Mouse (Mus musculus) megakaryocyte, adult 5-6 weeks (primary cell): ENCODE measurements around the gene Kctd14. TPM values are rescaled to one million over a fixed set of nuclear protein-coding genes. Genes with fewer than 3 reads are reported as not detected.

ENCODE experiments used
- ATAC-seq: 2 replicates; pipeline ENCODE4 v1.8.0; 2016; ENCODE audit warnings: mild to moderate bottlenecking, inconsistent platforms; ENCODE audit not compliant: poor library complexity, severe bottlenecking
- total RNA-seq, 2 experiments: library from RNA; stranded (forward) in 1 of 2; stranded (reverse) in 1 of 2; fragments of 153-499, 151-499 nt in 1 of 2; fragments of 221-1000, 200-1000 nt in 1 of 2; gene quantifications; 2 replicates each; pipeline versions ENCODE4 v1.2.3 to v1.2.4; 2015 to 2017

Kctd14 gene
- total RNA-seq, 2 experiments from 2014 or later = 4.9 to 14.8 TPM

GRCm38 (mm10) chr7:97434517-97434916, 16.6 kb upstream of the Kctd14 start:
- peak; percentile 60; the same call in 1 of the 2 replicates for ATAC-seq

DNA sequence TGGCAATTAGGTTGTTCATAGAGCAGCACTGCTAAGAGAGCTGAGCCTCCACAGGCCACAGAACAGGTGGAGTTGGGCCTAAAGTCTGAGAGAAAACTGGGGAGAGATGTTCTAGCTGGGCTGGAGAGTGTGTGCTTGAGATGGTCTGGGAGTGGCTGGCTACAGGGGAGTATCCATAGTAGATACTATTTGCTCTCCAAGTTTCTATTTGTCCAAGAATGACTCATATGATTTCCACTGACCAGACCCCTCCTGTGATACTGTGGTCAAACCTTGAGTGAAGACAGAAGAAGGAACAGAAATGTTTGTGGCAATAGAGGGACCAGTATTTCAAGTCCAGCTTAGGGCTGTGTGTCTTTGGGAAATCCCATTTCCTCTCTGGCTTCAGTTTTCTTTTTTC, 12.1 kb upstream of the Kctd14 start:
- peak; percentile 47; the same call in 1 of the 2 replicates for ATAC-seq

DNA sequence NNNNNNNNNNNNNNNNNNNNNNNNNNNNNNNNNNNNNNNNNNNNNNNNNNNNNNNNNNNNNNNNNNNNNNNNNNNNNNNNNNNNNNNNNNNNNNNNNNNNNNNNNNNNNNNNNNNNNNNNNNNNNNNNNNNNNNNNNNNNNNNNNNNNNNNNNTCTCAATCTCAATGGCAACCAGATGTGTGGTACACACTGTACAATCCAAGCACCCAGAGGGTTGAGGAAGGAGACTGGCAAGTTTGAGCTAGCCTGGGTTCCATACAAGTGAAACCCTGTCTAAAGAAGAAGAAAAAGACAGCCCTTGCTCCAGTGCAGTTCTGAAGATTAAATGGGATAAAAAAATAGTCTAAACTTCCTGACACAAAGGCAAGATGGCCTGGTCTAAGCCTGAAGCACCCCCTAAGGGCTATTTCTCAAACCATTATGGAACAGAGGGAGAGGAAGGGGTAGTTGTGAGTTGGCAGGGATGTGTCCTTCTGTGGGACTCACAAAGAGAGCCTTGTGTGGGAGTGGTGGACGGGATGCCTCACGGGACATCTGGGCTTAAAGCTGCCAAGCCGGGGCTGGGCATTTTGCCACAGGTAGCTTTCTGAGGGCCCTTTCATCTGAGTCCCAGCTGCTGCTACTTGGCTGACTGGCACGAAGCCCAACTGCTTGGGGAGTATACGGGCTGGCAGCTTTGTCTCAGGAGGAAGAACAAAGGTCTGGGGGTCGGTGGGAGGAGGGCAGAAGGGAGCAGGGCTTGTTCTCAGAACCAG, 4.8 kb upstream of the Kctd14 start:
- ATAC-seq = no peak

DNA sequence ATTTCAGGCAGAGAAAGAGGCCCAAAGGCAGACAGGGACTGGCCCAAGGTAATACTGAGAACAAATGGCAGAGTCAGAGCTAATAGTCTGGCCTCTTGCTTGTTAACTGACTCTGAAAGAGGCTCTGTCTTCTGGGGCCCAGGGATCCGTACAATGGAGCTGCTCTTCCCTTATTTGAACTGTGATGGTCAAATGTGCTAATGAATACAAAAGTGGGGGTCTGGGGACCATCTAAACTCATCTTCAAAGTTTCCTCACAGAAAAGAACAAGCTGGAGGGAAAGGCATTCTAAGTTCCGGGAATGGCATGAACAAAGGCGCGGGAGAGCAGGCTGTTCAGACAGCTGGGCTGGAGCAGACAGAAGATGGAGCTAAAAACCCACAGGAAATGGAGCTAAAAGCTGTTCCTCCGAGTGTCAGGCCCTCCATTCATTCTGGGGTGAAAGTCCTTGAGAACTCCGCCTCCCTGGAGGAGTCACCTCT, 4.0 kb upstream of the Kctd14 start:
- no peak for ATAC-seq

- no peak for ATAC-seq
These were observed 1.1 kb downstream of the Kctd14 start for GRCm38 (mm10) chr7:97452196-97452595.

- peak; percentile 77 for ATAC-seq
These were observed 2.2 kb downstream of the Kctd14 start for GRCm38 (mm10) chr7:97453141-97453921.

- no peak for ATAC-seq
These were observed 3.7 kb downstream of the Kctd14 start for GRCm38 (mm10) chr7:97454795-97455194.

DNA sequence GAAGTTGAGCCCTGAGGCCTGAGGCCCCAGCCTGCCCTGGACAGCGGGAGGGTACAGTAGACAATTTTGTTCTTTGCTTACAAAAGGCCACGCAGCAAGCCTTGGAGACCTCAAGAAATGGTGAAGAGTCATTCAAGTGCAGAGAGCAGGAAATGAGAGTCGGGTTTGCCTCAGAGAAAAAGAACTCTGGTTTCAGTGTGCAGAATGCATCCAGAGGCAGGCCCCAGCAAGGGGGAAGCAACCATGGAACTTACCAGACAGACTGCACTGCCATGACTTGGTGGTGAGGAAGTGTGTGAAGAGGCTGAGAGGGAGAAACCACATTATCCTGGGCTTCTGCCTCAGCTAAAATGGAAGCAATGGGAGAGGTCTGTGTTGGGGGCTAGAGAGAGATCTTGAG, 4.5 kb downstream of the Kctd14 start:
- ATAC-seq = peak; percentile 61

DNA sequence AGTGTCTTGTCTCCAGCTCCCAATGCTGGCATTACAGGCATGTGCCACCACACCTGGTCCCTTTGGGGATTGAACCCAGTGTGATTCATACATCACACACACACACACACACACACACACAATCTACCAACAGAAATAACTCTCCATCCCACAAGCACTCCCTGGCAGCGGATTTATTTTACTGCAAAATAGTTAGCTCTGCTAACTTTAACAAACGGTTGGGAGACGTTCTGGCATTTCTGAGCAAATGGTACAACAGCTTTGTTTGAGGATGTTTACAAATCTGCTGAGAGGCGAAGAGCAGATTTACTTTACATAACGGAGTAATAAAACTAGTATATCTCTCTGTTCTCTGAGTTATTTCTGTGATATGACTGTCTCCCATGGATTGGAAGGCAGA, 21.9 kb downstream of the Kctd14 start:
- no peak for ATAC-seq

DNA sequence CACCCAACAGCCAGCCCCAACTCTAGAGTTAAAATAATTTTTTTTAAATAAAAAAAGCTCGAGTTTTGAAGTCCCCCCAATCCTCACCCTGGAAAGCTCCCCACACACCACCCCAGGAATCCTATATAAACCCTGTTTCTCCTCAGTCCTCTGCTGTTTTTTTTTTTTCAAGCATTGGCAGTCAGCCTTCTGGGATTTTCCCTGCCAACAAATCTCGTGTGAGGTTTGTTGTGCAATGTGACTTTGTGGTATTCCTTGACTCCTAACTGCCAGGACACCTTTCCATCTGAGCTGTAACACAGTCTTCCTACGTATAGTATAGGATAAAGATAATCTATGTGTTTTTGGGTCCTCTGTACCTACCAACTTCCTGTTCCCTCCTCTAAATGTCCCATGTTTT, 28.2 kb downstream of the Kctd14 start:
- ATAC-seq = no peak

DNA sequence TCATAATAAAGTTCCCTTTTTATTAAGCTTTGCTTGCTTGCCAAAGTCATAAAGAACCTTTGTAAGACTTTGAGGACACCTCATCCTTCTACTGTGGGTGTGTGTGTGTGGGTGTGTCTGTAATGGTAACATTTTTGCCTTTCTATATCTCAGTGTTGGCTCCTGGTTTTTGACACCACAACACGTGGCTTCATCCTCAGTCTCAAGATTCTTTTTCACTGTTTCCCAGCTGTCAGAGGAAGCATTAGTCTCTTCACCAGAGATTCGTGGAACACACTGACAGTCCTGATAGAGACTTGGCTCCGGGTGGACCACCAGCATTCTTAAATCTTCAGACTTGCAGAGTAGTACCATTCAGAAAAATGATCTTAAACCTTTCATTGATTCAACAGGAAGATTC, 29.2 kb downstream of the Kctd14 start:
- ATAC-seq = no peak

- ATAC-seq = peak; percentile 98
These were observed 29.8 kb downstream of the Kctd14 start, which contains the start of gene Ints4 for GRCm38 (mm10) chr7:97480821-97481339. Ints4 (plus strand) TSS chr7:97480956.

DNA sequence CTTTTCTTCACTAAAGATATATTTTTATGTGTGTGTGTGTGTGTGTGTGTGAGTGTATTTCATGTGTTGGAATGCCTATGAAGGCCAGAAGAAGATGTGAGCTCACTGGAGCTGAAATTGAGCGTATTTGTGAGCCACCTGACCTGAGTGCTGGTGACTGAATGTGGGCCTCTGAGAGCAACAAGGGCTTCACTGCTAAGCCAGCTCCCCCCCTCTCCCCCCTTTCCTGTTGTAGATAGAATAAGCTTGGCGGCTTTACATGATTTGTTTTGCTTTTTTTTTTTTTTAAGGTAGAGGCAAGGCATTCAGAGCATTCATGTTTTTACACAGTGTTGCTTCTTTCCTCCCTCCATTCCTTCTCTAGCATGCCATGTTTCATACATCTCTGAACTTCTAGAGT, 32.3 kb downstream of the Kctd14 start:
- no peak for ATAC-seq

DNA sequence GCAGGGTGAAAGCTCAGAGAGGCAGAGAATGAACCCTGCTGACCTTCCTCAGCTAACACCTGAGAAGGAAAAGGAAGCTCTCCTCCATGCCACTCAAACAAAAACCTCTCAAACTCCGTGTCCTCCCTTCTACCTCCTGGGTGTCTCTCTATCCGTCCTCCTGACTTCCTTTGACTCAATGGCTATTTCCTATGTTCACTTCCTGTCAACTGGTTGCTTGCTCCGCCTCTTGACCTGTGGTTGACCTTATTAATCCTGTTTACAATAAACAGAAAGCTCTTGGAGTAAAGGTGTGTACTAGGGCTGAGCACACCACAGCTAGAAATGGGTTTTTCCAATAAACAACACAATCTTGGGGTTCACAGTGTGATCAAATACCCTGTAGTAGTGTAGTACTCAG, 40.0 kb downstream of the Kctd14 start:
- no peak for ATAC-seq

GRCm38 (mm10) chr7:97492420-97492819, 41.3 kb downstream of the Kctd14 start:
- ATAC-seq = no peak

DNA sequence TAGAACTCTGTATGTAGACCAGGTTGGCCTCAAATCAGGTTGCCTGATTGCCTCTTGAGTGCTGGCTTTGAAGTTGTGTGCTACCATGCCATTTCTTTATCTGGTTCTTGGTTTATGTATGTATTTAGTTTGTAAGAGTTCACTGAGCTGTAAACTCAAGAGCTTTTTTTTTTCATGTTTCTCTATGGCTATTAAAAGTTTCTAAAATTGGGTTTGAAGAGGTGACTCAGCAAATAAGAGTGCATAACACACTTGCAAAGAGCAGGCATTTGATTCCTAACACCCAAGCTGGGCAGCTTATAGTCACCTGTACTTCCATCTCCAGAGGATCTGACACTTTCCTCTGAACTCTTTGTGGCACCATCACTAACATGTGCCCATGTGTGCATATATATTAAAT, 43.9 kb downstream of the Kctd14 start:
- ATAC-seq = no peak

- ATAC-seq = no peak
These were observed 49.6 kb downstream of the Kctd14 start for GRCm38 (mm10) chr7:97500555-97501209.
